Mouse (Mus musculus) stomach, postnatal 0 days (tissue): ENCODE data around the gene Akap8. TPM values are rescaled to one million over a fixed set of nuclear protein-coding genes. Genes with fewer than 3 reads are reported as not detected.

Experiments used
- ATAC-seq: fragments of 200-750 bp; cut with Nextera tagmentation; 2 replicates; pipeline ENCODE4 v1.8.0; 2017; ENCODE audit not compliant: low FRiP score, low TSS enrichment
- DNase-seq: peaks from one replicate; pipeline ENCODE4 v3.0.0-alpha.2; 2016; ENCODE audit warnings: low spot score
- H3K27ac ChIP-seq: fragments of 300-500 bp; sonication (generic); replicated peaks from 2 replicates; pipeline ENCODE4 v1.5.1; 2014; ENCODE audit warnings: mild to moderate bottlenecking, control low read depth
- H3K27me3 ChIP-seq: fragments of 300-500 bp; sonication (generic); 2 replicates; pipeline ENCODE4 v1.6.1; 2014; ENCODE audit warnings: low read length; ENCODE audit not compliant: control insufficient read depth, insufficient read depth
- H3K36me3 ChIP-seq: fragments of 300-500 bp; sonication (generic); 2 replicates; pipeline ENCODE4 v1.6.1; 2014; ENCODE audit warnings: low read length, mixed read lengths; ENCODE audit not compliant: control insufficient read depth, insufficient read depth
- H3K4me1 ChIP-seq: fragments of 300-500 bp; sonication (generic); replicated peaks from 2 replicates; pipeline ENCODE4 v1.6.1; 2014; ENCODE audit warnings: antibody characterized with exemption; ENCODE audit not compliant: control insufficient read depth, insufficient read depth
- H3K4me2 ChIP-seq: fragments of 300-500 bp; sonication (generic); replicated peaks from 2 replicates; pipeline ENCODE4 v1.6.1; 2014; ENCODE audit warnings: low read depth, mild to moderate bottlenecking, control low read depth, moderate library complexity
- H3K4me3 ChIP-seq: fragments of 300-500 bp; sonication (generic); 2 replicates; pipeline ENCODE4 v1.5.1; 2014; ENCODE audit warnings: low read depth, low read length, control low read depth
- H3K9ac ChIP-seq: fragments of 300-500 bp; sonication (generic); 2 replicates; pipeline ENCODE4 v1.6.1; 2014; ENCODE audit warnings: mild to moderate bottlenecking, low read length, control low read depth, mixed read lengths
- H3K9me3 ChIP-seq: fragments of 300-500 bp; sonication (generic); 2 replicates; pipeline ENCODE4 v1.6.1; 2016; ENCODE audit warnings: low read length; ENCODE audit not compliant: control insufficient read depth
- CTCF ChIP-seq: IDR thresholded peaks from 2 replicates; pipeline ENCODE4 v1.5.1; 2016; ENCODE audit warnings: antibody characterized with exemption, low read depth, mild to moderate bottlenecking, moderate library complexity
- EP300 ChIP-seq: optimal IDR thresholded peaks from 2 replicates; pipeline ENCODE3; 2016; ENCODE audit warnings: antibody characterized with exemption
- WGBS: fragments of 180-500 bp; shearing (Covaris S2); extraction: QIAGEN DNeasy Blood & Tissue Kit; methylation state at CpG from one replicate; pipeline ENCODE4 v1.1.7; 2014; 5-methylcytosine and 5-hydroxymethylcytosine counted together
- polyA plus RNA-seq: library from polyadenylated mRNA; unstranded; fragments of >200 nt; fragmentation: Nextera tagmentation; extraction: Ambion mirVana; gene quantifications from 2 replicates; pipeline ENCODE4 v1.2.1, GENCODE M21; 2015

The Akap8 gene
- polyA plus RNA-seq, 1 experiment from 2014 or later, result 30.3 TPM

- TF ChIP-seq EP300, result no peak
- TF ChIP-seq CTCF, result no peak
- 45% methylated on average over 4 of the region's 4 CpGs for WGBS
These were observed 39.3 kb downstream of the Akap8 start for GRCm38 (mm10) chr17:32281611-32282310.

GRCm38 (mm10) chr17:32281126-32281525 lies 39.9 kb downstream of the Akap8 start:
- Histone ChIP-seq H3K36me3 (no peaks in the 10 kb centered on the region), H3K27me3 (no peaks in the 10 kb centered on the region), H3K27ac (no peak overlapping the region), H3K9me3 (no peaks in the 10 kb centered on the region), H3K4me3 (no peak overlapping the region), H3K4me2 (no peak overlapping the region), H3K9ac (no peak overlapping the region), H3K4me1 (no peaks in the 10 kb centered on the region)
- no peak for ATAC-seq
- DNase-seq, result no peak
- no peak for TF ChIP-seq EP300
- no peak for TF ChIP-seq CTCF
- 84% methylated on average over 2 of the region's 2 CpGs for WGBS

More at GRCm38 (mm10) chr17:32281611-32282310, 39.3 kb downstream of the Akap8 start:
- H3K4me3 ChIP-seq, result no peak overlapping the region
- ATAC-seq (no peak), DNase-seq (no peak)
- no peaks in the 10 kb centered on the region for H3K9me3 ChIP-seq
- H3K4me2 ChIP-seq, result no peak overlapping the region
- H3K27me3 ChIP-seq, result no peaks in the 10 kb centered on the region
- no peak overlapping the region for H3K27ac ChIP-seq
- H3K36me3 ChIP-seq, result no peaks in the 10 kb centered on the region
- H3K9ac ChIP-seq, result no peak overlapping the region
- H3K4me1 ChIP-seq, result no peaks in the 10 kb centered on the region

- ATAC-seq, result no peak
- no peaks in the 10 kb centered on the region for H3K4me1 ChIP-seq
- no peaks in the 10 kb centered on the region for H3K27me3 ChIP-seq
- WGBS, result 78% methylated on average over 3 of the region's 3 CpGs
- no peak overlapping the region for H3K4me2 ChIP-seq
- no peak overlapping the region for H3K9ac ChIP-seq
- DNase-seq, result no peak
- H3K36me3 ChIP-seq, result no peaks in the 10 kb centered on the region
- no peaks in the 10 kb centered on the region for H3K9me3 ChIP-seq
- TF ChIP-seq EP300, result no peak
- no peak for TF ChIP-seq CTCF
- no peak overlapping the region for H3K4me3 ChIP-seq
- no peak overlapping the region for H3K27ac ChIP-seq
These were observed 40.5 kb downstream of the Akap8 start for GRCm38 (mm10) chr17:32280575-32280974.

- WGBS, result 67% methylated on average over 1 of the region's 1 CpGs
- H3K36me3 ChIP-seq, result no peaks in the 10 kb centered on the region
- H3K27ac ChIP-seq, result no peak overlapping the region
- TF ChIP-seq CTCF, result no peak
- no peak for TF ChIP-seq EP300
- ATAC-seq (no peak), DNase-seq (no peak)
- no peaks in the 10 kb centered on the region for H3K4me1 ChIP-seq
- H3K27me3 ChIP-seq, result no peaks in the 10 kb centered on the region
- no peak overlapping the region for H3K4me2 ChIP-seq
- H3K4me3 ChIP-seq, result no peak overlapping the region
- H3K9ac ChIP-seq, result no peak overlapping the region
- no peaks in the 10 kb centered on the region for H3K9me3 ChIP-seq
These were observed 43.8 kb downstream of the Akap8 start for GRCm38 (mm10) chr17:32277201-32277600.

GRCm38 (mm10) chr17:32275568-32275967 lies 45.5 kb downstream of the Akap8 start:
- Histone ChIP-seq H3K9me3 (no peaks in the 10 kb centered on the region), H3K4me2 (no peak overlapping the region), H3K27ac (no peak overlapping the region), H3K27me3 (no peaks in the 10 kb centered on the region), H3K4me3 (no peak overlapping the region), H3K9ac (no peak overlapping the region), H3K36me3 (no peaks in the 10 kb centered on the region), H3K4me1 (no peaks in the 10 kb centered on the region)
- TF ChIP-seq CTCF (no peak), EP300 (no peak)
- no peak for ATAC-seq
- 62% methylated on average over 3 of the region's 3 CpGs for WGBS
- no peak for DNase-seq

- H3K4me1 ChIP-seq, result no peaks in the 10 kb centered on the region; the same call in 1 of the 2 replicates
- DNase-seq (no peak), ATAC-seq (no peak)
- no peak for TF ChIP-seq CTCF
- TF ChIP-seq EP300, result no peak
- H3K9me3 ChIP-seq, result no peaks in the 10 kb centered on the region
- H3K27me3 ChIP-seq, result no peaks in the 10 kb centered on the region
- H3K9ac ChIP-seq, result no peak overlapping the region
- H3K36me3 ChIP-seq, result no peaks in the 10 kb centered on the region
- no peak overlapping the region for H3K4me2 ChIP-seq
- WGBS, result 81% methylated on average over 7 of the region's 7 CpGs
- no peak overlapping the region for H3K4me3 ChIP-seq
- no peak overlapping the region for H3K27ac ChIP-seq
These were observed 51.9 kb downstream of the Akap8 start for GRCm38 (mm10) chr17:32269151-32269550.
